Mouse (Mus musculus): ENCODE results near the gene Gtf2f1. TPM values are rescaled to one million over a fixed set of nuclear protein-coding genes. Genes with fewer than 3 reads are reported as not detected.
"Not testable (repeated sequence)": the region's sequence is repeated elsewhere in the genome, so short reads cannot be mapped to it uniquely, and the experiment has no call there.

Gtf2f1 gene
- 74.7 and 86.4 TPM in 2 replicates for polyA plus RNA-seq (2012; rRNA removed)

- peak; percentile 94 to 97 for DNase-seq (ENCODE audit: extremely low spot score in 1 of 2, low spot score in 1 of 2)
Measured at GRCm38 (mm10) chr17:57011236-57012141, at the start of gene Gtf2f1, which contains the start of gene Gm17949. Gene Gtf2f1 (minus strand): TSS chr17:57011288. Gene Gm17949 (plus strand): TSS chr17:57011469.

DNA sequence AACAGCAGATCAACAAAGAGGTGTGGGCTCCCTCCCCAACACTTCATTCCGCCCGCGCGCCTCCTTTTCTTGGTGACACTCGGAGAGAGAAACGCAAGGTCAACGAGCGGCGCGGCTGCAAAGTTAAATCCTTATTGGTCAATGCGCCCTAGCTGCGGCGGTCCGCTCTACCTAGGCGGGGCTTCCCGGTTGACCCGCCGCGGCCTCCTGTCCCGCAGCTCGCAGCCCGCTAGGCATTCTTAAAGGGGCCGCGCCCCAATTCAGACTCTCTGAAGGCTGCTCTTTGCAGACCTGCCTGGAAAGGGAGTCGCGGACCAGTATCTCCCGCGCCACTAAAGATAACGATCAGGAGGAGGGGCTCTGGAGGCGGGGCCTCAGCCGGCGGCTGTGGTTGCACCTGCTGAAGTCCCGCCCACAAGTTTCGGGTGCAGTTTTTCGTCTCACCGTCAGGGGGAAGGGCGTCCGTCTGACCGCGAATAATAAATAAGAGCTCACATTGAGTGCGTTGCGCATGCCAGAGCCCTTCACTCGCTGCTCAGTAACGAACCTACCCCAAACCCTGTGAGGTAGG, 49.2 kb upstream of the Gtf2f1 start:
- peak; percentile 93 to 96 for DNase-seq (ENCODE audit: extremely low spot score in 1 of 2, low spot score in 1 of 2)

DNA sequence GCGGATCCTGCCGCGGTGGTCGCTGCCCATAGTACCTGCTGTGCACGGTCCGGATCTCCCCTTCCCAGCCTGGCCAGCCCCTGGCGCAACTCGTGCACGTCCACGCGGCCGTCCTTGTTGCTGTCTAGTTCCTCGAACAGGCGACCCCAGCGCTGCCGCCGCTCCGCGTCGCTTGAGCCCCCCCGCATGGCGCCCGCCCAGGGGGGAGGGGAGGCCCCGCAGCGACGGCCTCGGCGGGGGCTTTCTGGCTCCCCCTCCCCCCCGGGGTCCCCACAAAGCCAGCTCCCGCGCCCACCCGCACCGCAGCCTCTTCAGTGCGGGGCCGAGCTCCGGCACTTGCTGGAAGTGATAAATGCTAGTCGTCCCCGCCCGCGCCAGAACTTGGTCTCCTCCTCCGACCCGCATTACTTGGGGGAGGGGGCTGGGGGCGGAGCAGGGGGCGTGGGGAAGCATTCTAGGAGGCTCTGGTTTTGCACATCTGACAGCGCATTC, 48.4 kb upstream of the Gtf2f1 start, which contains the start of gene Slc25a23:
Slc25a23 (minus strand) TSS at position 378 of the 492 bp plus-strand sequence.
- DNase-seq (ENCODE audit: extremely low spot score in 1 of 2, low spot score in 1 of 2) = peak; percentile 58 to 79

- peak in 1 of 2 experiments; percentile 23 for DNase-seq (ENCODE audit: extremely low spot score in 1 of 2, low spot score in 1 of 2)
Measured at GRCm38 (mm10) chr17:57058891-57059485, 47.9 kb upstream of the Gtf2f1 start, which contains the start of gene Crb3. Gene Crb3 (plus strand): TSS chr17:57059105.

GRCm38 (mm10) chr17:57056246-57056645, 45.2 kb upstream of the Gtf2f1 start:
- no peak for DNase-seq (ENCODE audit: extremely low spot score in 1 of 2, low spot score in 1 of 2)

GRCm38 (mm10) chr17:57051679-57052078, 40.6 kb upstream of the Gtf2f1 start:
- DNase-seq (ENCODE audit: extremely low spot score in 1 of 2, low spot score in 1 of 2) = not testable (repeated sequence)

GRCm38 (mm10) chr17:57048816-57049215, 37.7 kb upstream of the Gtf2f1 start:
- no peak for DNase-seq (ENCODE audit: extremely low spot score in 1 of 2, low spot score in 1 of 2)

GRCm38 (mm10) chr17:57047406-57047805, 36.3 kb upstream of the Gtf2f1 start:
- DNase-seq (ENCODE audit: extremely low spot score in 1 of 2, low spot score in 1 of 2) = no peak

DNA sequence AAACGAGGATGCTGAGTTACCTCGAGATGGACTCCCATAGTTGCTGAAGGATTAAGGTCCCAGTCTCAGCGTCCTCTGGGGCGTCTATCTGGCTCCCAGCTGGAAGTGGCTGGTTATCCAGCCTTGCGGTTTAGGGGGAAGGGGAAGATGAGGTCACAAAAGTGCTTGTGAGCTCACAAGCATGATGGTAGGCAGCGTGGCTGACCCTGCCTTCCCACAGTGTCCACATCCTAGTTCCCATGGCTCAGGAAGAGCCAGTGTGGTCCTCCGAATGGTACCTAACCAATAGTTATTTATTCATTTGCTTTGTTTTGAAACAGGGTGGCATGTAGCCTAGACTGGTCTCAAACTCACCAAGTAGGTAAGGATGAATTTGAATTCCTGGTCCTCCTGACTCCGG, 30.5 kb upstream of the Gtf2f1 start, which contains the start of gene Slc25a41:
Slc25a41 (minus strand) TSS at position 101 of the 400 bp plus-strand sequence.
- DNase-seq (ENCODE audit: extremely low spot score in 1 of 2, low spot score in 1 of 2) = no peak

GRCm38 (mm10) chr17:57038978-57039377, 27.9 kb upstream of the Gtf2f1 start:
- no peak for DNase-seq (ENCODE audit: extremely low spot score in 1 of 2, low spot score in 1 of 2)

- no peak for DNase-seq (ENCODE audit: extremely low spot score in 1 of 2, low spot score in 1 of 2)
Measured at GRCm38 (mm10) chr17:57032854-57033253, 21.8 kb upstream of the Gtf2f1 start.

GRCm38 (mm10) chr17:57031661-57032420, 20.8 kb upstream of the Gtf2f1 start:
- DNase-seq (ENCODE audit: extremely low spot score in 1 of 2, low spot score in 1 of 2) = peak; percentile 100

DNA sequence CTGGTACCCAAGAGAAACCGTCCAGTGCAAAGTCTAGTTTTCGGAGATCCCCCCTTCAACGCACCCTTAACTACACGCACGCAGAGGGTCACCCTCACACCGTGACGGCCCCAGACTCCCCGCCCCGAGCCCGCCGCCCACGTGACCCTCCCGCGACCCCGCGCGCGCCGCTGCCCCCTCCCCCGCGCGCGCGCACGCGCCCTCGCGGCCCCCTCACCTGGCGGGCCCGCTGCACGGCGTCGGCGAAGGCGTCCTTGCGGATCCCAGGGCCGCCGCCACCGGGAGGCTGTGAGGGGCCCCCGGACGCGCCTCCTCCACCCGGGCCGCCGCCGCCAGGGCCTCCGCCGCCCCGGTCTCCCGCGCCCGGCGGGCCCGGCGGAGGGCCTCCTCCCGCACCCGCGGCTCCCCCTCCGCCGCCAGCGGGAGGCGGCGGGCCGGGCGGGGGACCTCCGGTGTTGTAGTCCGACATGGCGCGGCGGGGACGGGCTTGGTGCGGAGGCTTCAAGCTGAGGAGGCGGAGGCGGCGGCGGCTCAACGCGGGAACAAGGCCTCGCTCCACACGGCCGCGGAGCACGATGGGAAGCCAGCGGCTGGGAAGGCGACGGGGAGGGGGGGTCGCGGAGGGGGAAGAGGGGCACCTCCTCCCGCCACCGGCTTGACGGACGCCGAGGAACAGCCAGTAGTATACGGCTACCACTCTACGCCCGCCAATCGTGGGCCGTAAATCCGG, 20.0 kb upstream of the Gtf2f1 start, which contains the start of gene Khsrp:
Khsrp (minus strand) TSS at position 592 of the 730 bp plus-strand sequence.
- DNase-seq (ENCODE audit: extremely low spot score in 1 of 2, low spot score in 1 of 2) = no peak

- no peak for DNase-seq (ENCODE audit: extremely low spot score in 1 of 2, low spot score in 1 of 2)
Measured at GRCm38 (mm10) chr17:57029691-57030090, 18.6 kb upstream of the Gtf2f1 start.

- no peak for DNase-seq (ENCODE audit: extremely low spot score in 1 of 2, low spot score in 1 of 2)
Measured at GRCm38 (mm10) chr17:57027471-57027870, 16.4 kb upstream of the Gtf2f1 start.

GRCm38 (mm10) chr17:57020960-57021359, 9.9 kb upstream of the Gtf2f1 start:
- no peak for DNase-seq (ENCODE audit: extremely low spot score in 1 of 2, low spot score in 1 of 2)

DNA sequence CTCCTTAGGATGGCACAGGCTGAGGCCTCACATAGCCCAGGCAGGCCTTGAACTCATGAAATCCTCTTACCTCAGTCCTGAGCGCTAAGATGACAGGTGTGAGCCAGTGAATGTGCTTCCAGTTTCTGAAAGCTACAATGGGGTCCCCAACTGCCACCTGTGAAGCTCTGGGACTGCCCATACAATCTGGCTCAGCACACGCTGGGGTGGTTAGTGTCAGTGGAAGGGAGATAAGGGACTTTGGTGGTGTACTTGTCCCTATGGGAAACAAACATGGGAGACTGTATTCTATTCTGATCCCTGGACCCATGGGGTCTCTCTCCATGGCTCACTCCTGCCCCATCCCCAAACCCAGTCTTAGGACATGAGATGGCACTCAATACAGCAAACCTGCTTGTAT, 8.6 kb upstream of the Gtf2f1 start:
- no peak for DNase-seq (ENCODE audit: extremely low spot score in 1 of 2, low spot score in 1 of 2)

DNA sequence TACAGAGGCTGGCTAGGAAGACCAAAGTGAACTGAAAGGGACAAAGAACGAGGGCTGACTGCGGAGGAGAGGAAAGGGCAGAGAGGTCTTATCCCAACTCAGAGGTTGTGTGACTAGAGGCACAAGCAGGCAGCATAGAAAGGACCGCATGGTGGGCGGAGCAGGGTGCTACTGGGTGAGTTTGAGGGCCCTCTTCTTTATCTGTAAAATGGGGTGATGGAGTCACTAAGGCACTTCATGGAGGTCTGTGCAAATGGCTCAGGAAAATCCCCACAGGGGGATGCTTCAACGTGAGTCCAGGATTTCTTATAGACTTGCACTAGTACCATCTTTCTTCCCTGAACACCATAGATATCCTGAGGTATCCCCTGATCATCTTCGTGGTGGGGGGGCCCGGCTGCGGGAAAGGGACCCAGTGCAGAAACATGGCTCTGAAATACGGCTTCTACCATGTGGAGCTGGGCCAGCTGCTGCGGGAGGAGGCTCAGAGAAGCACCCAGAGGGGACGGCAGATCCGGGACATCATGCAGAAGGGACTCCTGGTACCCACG, 1.2 kb upstream of the Gtf2f1 start:
- DNase-seq (ENCODE audit: extremely low spot score in 1 of 2, low spot score in 1 of 2) = no peak

DNA sequence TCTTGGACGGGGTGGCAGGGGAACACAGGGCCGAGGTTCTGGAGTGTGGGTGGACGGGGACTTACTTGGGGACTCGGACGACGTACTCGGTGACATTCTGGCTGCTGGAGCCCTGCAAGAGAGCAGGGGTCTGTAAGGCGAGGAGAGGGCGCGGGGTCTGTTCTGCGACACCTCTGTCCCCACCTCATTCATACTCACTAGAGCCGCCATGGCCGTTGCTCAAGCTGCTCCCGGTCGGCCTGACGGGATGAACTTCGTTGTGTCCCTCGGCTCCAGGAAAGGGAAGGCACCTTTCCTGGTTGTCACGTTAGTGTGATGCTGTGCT, 215 bp downstream of the Gtf2f1 start:
- DNase-seq (ENCODE audit: extremely low spot score in 1 of 2, low spot score in 1 of 2) = no peak
